Comparison of ENCODE assay signal across 13 mouse cellular contexts in genomic region chr12:3663386-3663785, GRCm38 (mm10).
"Had no signal": no experiment of that assay in that cellular context is flagged by ENCODE, and none has a peak within 500 bp of the region (broad histone marks: within the 10 kb centered on the region; RNA-seq: fewer than 3 reads in every experiment).

No protein-coding gene starts in this region.

- H3K27ac ChIP-seq: limb, embryonic 13.5 days; lung, embryonic 15.5 days; macrophage; midbrain, embryonic 12.5 days; neural tube, embryonic 13.5 days had no signal

- DNase-seq: kidney, postnatal 14 days; left cerebral cortex, postnatal 4 days; lung, postnatal 14 days; right cerebral cortex, postnatal 4 days; spleen, adult 18-20 months; thymus, adult 18-20 months; thymus, postnatal 14 days had no signal

- H3K36me3 ChIP-seq: lung, embryonic 15.5 days; midbrain, embryonic 12.5 days had no signal

- H3K9me3 ChIP-seq: limb, embryonic 13.5 days; lung, embryonic 15.5 days; megakaryocyte, embryonic 14.5 days; midbrain, embryonic 12.5 days; neural tube, embryonic 13.5 days had no signal

- H3K4me1 ChIP-seq: limb, embryonic 13.5 days; lung, embryonic 15.5 days had no signal

- H3K4me3 ChIP-seq: limb, embryonic 13.5 days; lung, embryonic 15.5 days; megakaryocyte, embryonic 14.5 days; midbrain, embryonic 12.5 days; neural tube, embryonic 13.5 days had no signal

- H3K9ac ChIP-seq: limb, embryonic 13.5 days; lung, embryonic 15.5 days; midbrain, embryonic 12.5 days; neural tube, embryonic 13.5 days had no signal

- H3K27me3 ChIP-seq: limb, embryonic 13.5 days; lung, embryonic 15.5 days; megakaryocyte, embryonic 14.5 days; midbrain, embryonic 12.5 days; neural tube, embryonic 13.5 days had no signal
